Mouse (Mus musculus): ENCODE data around the gene Fam193a.

The Fam193a gene

DNA sequence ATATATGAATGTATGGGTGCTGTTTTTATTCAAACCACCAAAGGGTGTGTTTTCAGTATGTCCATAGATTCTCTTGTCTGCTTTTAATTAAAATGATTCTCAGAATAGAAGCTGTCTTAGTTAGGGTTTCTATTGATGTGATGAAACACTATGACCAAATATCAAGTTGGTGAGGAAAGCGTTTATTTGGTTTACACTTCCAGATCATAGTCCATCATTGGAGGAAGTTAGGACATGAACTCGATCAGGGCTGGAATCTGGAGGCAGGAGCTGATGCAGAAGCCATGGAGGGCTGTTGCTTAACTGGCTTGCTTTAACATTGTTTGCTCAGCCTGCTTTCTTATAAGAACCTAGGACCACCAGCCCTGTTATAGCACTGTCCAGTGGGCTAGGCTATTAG, 12.0 kb downstream of the Fam193a start:
- DNase-seq (ENCODE audit: low spot score in 2 of 2), result no peak

DNA sequence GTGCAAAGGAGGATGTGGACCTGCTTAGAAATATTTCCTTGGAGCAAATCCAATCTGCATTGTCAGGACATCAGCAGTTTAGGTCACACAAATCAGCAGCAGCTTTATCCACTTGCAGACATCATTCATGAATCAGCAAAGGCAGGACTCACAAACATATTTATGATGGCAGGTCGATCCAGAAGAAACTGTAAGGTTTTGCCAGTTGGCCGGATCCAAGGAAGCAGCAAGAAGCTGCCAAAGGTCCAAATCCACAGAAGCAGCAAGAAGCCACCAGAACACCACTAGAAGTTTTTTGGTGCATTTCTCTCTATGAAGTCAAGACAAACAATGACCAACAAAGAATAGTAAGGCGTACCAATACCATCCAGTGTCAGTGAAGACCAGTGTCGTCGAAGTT, 15.9 kb downstream of the Fam193a start:
- DNase-seq (ENCODE audit: low spot score in 2 of 2), result no peak

DNA sequence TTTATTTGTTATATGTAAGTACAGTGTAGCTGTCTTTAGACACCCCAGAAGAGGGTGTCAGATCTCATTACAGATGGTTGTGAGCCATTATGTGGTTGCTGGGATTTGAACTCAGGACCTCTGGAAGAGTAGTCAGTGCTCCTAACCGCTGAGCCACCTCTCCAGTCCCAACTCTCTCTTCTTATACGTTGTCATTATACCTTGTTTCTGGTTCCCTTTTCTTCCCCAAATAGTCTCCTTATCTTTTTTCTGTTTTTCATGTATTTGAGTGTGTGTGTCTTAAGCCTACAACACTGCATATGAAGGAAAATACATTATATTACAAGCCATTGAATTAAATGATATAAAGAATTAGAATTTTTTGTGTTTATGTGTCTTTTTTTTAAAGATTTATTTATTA, 17.0 kb downstream of the Fam193a start:
- no peak for DNase-seq (ENCODE audit: low spot score in 2 of 2)

DNA sequence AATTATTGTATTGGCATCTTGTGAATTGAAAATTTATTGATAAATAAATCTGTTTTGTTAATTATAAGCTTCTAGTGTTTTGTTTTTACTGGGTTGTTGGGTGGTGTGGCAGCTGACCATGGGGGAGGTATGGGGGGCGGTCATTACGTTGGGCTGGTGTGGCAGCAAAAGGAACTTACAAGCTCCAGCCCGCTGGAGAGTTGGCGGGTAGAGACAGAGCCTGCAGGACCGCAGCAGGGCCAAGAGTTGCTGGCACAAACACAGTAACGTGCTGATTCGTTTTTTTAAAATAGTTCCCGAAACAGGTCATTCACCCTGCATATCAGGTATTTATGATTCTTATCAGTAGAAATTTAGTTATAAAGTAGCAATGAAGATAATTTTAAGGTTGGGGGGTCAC, 23.5 kb downstream of the Fam193a start:
- no peak for DNase-seq (ENCODE audit: low spot score in 2 of 2)

DNA sequence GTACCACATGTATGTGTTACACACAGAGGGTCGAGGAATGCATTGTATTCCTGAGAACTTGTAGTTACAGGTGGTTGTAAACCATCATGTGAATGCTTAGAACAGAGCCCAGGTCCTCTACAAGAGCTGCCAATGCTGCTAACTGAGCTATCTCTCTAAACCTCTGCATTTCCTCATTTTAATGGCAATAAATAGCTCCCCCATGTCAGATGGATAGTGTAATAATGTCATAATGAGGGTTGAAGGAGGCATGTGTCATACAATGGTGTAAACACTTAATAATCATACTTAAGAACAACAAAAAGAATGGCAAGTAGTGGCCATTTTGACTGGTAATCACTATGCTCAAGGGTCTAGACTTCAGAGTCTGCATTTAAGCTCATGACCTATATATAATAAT, 25.6 kb downstream of the Fam193a start:
- DNase-seq (ENCODE audit: low spot score in 2 of 2), result no peak

DNA sequence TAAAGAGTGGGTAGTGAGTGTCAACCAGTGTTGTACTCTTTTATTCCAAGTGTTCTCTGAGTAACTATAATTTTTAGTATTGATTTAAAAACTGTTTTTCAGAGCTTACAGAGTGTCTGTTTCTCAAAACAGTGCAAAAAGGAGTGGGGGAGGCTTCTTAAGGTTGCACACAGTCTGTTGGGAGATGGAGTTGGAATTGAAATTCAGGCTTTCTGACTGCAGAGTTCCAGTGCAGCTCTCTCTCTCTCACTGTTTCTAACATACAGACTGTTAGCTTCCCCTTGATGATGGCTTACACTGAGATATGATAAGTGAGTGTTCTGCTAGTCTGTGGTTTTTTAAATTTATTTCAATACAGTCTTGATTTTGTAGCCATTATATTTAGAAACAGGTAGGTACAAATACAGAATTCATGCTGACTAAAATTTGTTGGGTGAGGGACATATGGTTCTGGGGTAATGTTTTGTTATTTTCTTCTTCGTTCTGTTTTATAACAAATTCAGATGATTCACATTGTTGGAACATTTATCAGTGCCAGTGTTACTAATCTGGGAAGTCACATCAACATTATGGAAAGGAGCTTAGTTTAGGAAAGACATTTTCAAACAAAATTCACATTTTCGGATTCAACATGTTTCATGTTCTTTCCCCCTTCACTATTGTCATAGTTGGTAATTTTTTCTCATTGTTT, 26.3 kb downstream of the Fam193a start:
- DNase-seq (ENCODE audit: low spot score in 2 of 2), result no peak

DNA sequence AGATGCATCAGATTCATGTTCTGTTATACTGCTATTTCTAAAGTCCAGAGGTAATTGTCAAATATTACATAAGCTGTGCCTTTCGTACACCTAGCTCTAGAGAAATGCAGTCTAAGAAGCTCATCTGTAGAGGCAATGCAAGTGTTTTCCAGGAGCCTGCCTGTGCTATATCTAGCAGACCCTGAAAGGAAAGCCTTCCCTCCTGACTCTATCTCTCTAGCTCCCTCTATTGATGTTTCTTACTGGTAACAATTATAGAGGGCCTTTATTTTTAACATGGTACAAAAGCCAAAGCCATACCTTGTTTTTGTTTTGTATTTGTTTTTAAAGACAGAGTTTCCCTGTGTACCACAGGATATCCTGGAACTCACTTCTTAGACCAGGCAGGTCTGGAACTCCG, 28.1 kb downstream of the Fam193a start:
- no peak for DNase-seq (ENCODE audit: low spot score in 2 of 2)

DNA sequence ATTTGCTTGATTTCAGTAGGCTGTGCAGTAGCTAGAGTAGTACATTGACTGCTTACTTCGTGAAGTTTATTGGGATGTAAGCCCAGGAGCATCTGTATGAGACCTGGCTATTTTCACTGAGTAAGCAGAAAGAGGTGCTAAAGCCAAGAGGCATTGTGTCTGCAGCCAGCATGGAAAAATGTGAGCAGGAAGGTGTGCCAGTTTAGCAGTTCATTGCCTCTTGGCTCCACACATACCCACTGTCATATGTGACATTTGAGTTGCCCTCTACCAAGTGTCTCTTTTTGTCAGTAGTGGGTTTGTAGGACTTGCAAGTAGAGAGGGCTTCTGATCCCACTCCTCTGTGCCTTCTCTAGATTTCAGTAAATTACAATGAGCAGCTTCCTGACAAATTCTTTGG, 28.6 kb downstream of the Fam193a start:
- DNase-seq (ENCODE audit: low spot score in 2 of 2), result no peak

DNA sequence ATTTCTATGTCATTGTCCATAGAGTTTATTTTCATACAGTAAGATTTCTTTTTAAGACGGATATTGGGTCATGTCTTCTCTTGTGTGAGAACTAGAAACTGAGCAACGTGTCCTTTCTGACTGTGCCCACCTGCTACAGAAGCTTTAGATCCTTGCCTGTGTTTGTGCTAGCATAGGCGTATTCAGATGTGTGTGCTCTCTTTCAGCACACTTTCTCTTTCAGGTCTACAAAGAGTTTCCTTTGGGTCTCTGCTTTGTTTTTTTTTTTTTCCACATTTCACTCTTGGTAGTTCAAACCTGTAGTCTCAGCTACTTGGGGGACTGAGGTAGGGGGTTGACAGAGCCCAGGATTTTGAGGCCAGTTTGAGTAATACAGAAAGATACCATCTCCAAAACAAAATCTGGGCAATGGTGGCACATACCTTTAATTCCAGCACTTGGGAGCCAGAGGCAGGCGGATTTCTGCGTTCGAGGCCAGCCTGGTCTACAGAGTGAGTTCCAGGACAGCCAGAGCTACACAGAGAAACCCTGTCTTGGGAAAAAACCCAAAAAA, 37.7 kb downstream of the Fam193a start:
- DNase-seq (ENCODE audit: low spot score in 2 of 2), result no peak

DNA sequence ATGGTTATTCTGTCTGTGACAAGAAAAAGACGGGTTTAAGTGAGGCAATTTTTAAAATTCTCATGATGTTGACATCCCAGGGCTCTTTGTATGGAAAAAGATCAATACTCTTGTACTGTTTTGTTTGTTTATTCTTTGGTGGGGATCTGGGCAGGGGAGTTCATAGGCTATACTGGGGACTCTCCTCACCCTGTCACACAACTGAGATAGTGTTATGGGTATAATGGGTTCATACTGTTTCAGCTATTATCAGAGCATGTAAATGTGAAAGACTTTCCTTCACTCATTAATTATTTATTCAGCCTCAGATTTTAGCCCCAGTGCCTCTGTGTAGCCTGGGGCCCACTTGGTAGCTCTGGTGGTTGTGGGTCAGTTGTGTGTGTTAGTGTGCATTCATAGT, 39.3 kb downstream of the Fam193a start:
- no peak for DNase-seq (ENCODE audit: low spot score in 2 of 2)

DNA sequence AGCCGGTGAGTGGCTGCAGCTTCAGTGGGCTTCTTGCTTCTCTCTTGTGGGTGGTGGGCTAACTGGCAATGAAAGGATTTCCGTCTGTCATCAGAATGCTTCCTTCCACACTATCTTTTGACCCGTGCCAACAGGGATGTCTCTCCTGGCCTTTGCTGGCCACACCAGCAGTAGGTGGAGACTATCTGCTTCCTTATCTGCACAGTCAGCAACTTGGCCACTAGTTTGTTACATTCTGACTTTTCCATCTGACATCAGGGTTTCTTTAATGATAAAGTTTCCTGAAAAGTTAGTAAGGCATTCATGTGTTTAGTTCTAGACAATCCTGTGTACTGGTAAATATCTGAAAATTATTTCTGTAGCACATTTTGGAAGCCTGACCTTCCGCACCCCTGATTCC, 41.1 kb downstream of the Fam193a start:
- DNase-seq (ENCODE audit: low spot score in 2 of 2), result no peak

DNA sequence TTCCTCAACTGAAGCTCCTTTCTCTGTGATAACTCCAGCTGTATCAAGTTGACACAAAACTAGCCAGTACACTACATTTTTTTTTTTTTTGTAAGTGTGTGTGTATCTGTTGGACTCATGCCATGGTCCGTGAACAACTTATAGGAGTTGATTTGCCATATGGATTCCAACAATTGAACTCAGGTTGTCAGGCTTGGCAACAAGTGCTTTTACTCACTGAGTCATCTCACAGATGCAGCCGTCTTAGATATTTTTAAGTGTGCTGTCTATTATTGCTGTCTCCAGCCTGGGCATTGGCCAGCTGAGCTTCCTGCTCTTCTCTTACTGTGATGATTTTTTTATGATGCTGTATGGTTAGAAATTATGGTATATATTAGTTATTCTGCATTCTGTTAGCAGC, 44.2 kb downstream of the Fam193a start:
- no peak for DNase-seq (ENCODE audit: low spot score in 2 of 2)

DNA sequence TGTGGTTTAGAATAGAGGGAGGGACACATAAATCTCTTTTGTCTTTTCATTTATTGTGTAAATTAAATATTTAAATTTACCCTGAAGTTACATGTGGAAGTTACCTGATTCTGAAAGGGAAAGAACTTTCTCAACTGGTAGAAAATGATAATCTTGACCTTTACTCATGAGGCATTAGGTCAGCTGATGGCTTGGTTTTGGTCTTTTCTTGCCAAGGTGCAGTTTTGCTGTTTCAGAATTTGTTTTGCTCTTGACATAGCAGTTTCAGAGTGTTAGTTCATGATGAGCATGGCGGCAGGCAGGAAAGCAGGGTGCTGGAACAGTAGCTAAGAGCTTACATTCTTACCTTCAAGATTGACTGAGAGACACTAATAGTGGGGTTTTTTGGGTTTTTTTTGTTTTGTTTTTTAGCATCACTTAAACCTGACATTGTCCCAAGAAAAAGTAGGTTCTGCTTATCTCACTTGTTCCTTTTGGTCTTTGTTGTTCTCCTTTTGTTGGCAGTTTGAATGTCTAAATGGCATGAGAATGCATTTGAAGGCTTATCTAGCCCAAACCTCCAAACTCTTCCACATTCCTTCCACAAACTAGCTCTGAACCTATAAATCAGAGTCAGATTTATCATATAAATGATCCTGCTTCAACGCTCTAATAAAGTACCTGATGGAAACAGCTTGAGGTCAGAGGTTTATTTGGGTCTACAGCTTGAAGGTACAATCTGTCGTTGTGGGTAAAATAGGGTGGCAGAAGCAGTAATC, 47.7 kb downstream of the Fam193a start:
- no peak for DNase-seq (ENCODE audit: low spot score in 2 of 2)

DNA sequence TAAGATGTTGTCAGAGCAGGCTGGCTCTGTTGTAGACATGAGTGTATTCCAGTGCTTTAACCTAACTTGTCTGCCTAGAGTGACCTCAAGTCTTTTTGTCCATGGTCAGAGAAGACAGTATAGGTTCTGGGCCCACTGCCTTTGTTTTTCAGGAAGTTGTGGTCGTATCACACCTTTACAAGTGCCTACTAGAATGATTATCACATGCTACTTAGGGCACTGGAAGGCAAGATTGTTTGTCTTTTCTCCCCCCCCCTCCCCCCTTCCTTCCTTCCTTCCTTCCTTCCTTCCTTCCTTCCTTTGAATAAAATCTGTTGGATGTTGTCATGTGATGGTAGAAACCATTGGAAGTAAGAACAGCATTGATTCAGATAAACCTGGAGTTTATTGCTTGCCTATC, 49.5 kb downstream of the Fam193a start:
- no peak for DNase-seq (ENCODE audit: low spot score in 2 of 2)

DNA sequence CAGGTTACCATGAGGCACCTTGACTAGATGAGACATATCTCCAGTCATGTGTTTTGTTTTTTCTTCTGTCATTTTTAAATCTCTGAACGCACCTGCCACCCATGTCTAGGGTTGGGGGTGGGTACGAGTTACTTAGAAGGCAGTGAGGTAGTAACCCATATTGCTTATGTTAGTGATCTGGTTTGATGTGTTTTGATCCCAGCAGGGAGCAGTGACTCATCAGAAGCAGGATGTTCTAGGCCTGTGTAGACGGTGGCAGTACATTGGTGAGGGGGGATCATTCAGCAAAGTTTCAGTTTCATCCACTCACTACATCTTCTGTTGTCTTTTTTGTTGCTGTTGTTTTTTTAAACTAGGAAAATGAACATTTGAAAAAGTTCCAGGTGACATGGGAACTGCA, 61.0 kb downstream of the Fam193a start:
- DNase-seq (ENCODE audit: low spot score in 2 of 2), result no peak

DNA sequence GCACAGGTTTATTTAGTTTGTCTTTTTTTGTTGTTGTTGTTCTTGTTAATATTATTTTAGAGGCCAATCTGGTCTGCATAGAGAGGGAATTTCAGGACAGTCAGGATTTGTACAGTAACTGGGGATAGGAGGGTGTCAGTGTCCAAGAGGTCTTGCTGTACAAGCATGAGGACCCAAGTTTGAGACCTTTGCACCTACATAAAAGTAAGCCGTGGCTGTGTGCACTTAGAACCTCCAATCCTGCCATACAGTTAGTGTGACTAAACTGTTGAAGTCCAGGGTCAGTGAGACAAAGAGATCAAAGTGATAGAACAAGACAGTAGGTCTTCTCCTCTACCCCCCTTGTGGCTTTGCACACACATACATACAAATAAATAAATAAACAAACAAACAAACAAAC, 64.1 kb downstream of the Fam193a start:
- no peak for DNase-seq (ENCODE audit: low spot score in 2 of 2)

DNA sequence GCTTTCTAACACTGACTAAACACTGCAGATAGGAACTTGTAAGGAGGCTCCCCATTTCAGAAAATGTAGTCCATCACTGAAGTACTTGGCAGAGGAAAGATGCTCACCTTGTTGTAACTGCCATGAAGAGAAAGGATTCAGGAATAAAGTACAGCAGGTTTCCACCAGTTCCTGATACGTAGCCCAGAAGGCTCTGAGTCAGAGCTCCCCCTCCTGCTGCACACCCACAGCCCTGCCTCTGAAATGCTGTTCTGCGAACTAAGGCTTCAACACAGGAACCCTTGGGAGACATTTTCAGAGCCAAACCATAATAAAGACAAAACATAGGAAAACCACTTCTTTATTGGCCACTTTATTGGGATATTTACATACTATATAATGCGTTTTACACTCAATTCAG, 64.5 kb downstream of the Fam193a start:
- no peak for DNase-seq (ENCODE audit: low spot score in 2 of 2)

DNA sequence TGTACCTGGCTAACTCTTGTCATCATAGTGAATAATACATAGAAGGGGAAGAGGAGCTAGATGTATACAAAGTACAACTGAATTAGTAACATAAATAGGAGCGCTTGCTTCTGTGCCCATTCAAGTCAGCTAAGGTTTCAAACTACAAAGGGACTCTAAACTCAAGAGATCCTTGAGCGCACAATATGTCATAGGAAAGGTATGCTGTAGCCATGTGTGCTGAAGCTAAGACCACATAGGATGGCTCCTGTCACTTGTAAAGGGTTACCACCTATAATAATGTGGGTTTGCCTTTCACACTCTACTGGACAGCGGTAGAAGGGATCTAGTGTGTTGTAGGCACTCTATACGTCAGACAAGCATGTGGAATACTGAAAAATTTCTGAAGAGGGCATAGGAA, 68.3 kb downstream of the Fam193a start:
- DNase-seq (ENCODE audit: low spot score in 2 of 2), result no peak

DNA sequence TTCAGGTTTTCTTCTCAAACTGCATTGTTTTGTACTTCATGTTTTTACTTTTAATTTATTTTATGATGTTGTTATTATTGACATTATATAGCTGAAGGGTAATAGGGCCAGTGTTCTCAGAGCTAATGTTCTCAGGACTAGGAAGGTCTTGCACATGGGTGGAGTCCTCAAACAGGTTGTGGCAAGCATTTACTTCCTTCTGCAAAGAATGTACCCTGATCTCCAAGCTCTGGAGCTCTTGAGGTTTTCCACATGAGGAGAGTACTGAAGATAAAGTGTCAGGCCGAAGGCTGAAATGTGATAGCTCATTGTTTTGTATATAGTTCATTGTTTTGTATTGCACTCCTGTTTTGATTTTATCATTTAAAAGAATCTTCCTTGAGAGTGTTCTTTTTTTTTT, 68.9 kb downstream of the Fam193a start:
- DNase-seq (ENCODE audit: low spot score in 2 of 2), result no peak

DNA sequence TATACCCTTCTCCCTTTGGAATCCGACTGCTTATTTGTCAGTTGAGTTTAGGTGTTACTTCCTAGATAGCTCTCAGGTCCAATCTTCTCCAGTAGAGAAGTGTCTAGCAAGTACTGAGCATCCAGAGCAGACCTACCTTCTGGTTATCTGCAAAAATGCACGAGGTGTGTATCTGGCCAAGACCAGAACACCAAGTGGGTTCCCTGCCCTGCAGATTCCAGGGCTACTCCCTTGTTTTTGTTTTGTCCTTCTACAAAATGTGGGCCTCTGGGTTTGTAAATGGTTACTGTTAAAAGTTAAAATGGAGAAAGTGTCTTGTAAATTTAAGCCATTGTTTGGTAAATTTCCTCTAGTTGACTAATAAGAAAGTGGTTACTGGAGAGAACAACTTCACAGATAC, 70.0 kb downstream of the Fam193a start:
- DNase-seq (ENCODE audit: low spot score in 2 of 2), result no peak

DNA sequence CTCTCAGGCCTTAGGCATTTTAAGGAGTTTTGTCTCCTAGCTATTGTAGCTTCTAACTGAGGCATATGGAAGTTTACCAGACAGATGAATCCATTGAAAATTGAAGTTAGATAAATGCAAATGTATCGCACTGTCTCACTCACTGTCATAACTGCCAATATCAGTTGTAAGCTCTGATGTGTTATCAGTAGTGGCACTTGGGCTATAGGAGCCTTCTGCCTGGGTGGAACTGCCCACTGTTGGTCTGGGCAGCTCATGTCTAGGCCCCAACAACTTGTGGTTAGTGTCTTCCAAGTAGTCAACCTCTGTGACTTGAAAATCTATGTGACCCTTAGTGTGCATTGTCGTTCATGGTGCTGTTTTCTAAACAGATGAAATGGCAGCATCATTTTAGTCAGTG, 72.1 kb downstream of the Fam193a start:
- DNase-seq (ENCODE audit: low spot score in 2 of 2), result no peak

DNA sequence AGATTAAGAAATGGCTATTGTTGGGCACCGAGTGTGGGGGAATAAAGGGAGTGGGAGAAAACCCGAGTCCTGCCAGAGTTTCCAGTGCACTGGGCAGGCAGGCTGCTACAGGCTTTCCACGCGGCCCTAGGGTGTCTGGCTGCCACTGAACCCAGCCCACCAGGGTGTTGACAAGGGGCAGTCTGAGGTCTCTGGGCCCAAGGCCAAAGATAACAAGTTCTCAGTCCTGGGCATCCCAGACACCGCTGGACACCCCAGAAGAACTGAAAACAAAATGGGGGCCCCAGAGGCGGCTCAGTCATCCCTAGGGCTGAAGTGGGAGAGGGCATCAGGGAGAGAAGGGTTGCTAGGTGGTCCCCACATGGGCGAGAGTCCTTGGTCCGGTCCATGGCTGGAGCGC, 76.5 kb downstream of the Fam193a start:
- no peak for DNase-seq (ENCODE audit: low spot score in 2 of 2)

DNA sequence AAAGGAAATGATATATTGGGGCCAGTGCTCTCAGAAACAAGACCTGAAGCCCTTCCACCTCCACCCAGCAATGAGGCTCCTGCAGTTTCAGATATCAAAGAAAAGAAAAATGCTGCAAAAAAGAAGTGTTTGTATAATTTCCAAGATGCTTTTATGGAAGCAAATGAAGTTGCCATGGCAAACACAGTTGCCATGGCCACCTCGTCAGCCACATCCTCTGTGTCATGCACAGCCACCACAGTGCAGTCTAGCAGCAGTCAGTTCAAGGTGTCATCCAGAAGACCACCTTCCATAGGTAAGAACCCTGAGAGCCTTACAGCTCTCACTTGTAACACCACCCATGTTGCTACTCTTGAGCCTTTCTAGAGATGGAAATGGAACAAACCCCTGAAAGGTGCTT, 89.3 kb downstream of the Fam193a start:
- DNase-seq (ENCODE audit: low spot score in 2 of 2), result no peak

Measured in urinary bladder, postnatal 4 days (tissue).